In genomic region chr17:23717003-23717402, GRCm38 (mm10) we compare ENCODE assay signal across 23 mouse cellular contexts. TPM values are rescaled to one million over a fixed set of nuclear protein-coding genes. Genes with fewer than 3 reads are reported as not detected.
"Had no signal": no experiment of that assay in that cellular context is flagged by ENCODE, and none has a peak within 500 bp of the region (broad histone marks: within the 10 kb centered on the region; RNA-seq: fewer than 3 reads in every experiment).

No protein-coding gene starts in this region.

- H3K9ac ChIP-seq: liver, embryonic 12.5 days; liver, embryonic 14.5 days; midbrain, embryonic 13.5 days; neural tube, embryonic 13.5 days; neural tube, embryonic 15.5 days had no signal

- H3K4me1 ChIP-seq: liver, embryonic 12.5 days; midbrain, embryonic 10.5 days; midbrain, embryonic 13.5 days; neural tube, embryonic 13.5 days; neural tube, embryonic 15.5 days had no signal

- H3K27ac ChIP-seq: liver, embryonic 12.5 days; liver, embryonic 14.5 days; midbrain, embryonic 10.5 days; midbrain, embryonic 13.5 days; neural tube, embryonic 13.5 days; neural tube, embryonic 15.5 days had no signal

- H3K27me3 ChIP-seq: midbrain, embryonic 13.5 days had no signal

- H3K9me3 ChIP-seq: liver, embryonic 12.5 days; midbrain, embryonic 10.5 days; midbrain, embryonic 13.5 days; neural tube, embryonic 13.5 days; neural tube, embryonic 15.5 days had no signal

- H3K4me2 ChIP-seq: liver, embryonic 12.5 days; midbrain, embryonic 13.5 days; neural tube, embryonic 13.5 days; neural tube, embryonic 15.5 days had no signal

- ATAC-seq: liver, embryonic 12.5 days; lung, postnatal 0 days; midbrain, embryonic 13.5 days; midbrain, embryonic 16.5 days had no signal

- DNase-seq: lung, postnatal 14 days; lung, postnatal 4 days; retina, postnatal 1 day; right cerebral cortex, adult 18-20 months; right cerebral cortex, postnatal 25 days; right cerebral cortex, postnatal 4 days; spleen, adult 18-20 months; thymus, adult 18-20 months; thymus, postnatal 25 days; thymus, postnatal 4 days had no signal

- H3K4me3 ChIP-seq: liver, embryonic 12.5 days; midbrain, embryonic 10.5 days; midbrain, embryonic 13.5 days; myocyte; neural tube, embryonic 13.5 days; neural tube, embryonic 15.5 days had no signal

- H3K36me3 ChIP-seq: liver, embryonic 12.5 days; midbrain, embryonic 10.5 days; midbrain, embryonic 13.5 days; neural tube, embryonic 13.5 days; neural tube, embryonic 15.5 days had no signal

RNA-seq across cellular contexts. Expression of gene 1520401A03Rik, which starts 5.6 kb away (rescaled TPM):
- polyA plus RNA-seq: liver, adult 2 months; midbrain, embryonic 10.5 days; small intestine, adult 2 months had no signal

RNA-seq across cellular contexts. Expression of gene Kremen2, which starts 28.6 kb away (rescaled TPM):
- polyA plus RNA-seq: liver, embryonic 16.5 days had no signal

RNA-seq across cellular contexts. Expression of gene Cldn9, which starts 33.2 kb away (rescaled TPM):
- polyA plus RNA-seq: liver, adult 2 months; liver, embryonic 16.5 days; urinary bladder, adult 2 months had no signal
